Mouse (Mus musculus) liver, postnatal 0 days (tissue): ENCODE measurements around the gene Prkrip1.

Experiments used
- CTCF ChIP-seq: sonication (generic); IDR thresholded peaks from 2 replicates; pipeline ENCODE4 v1.5.1; 2016; ENCODE audit warnings: antibody characterized with exemption, low read depth
- EP300 ChIP-seq: IDR thresholded peaks from 2 replicates; pipeline ENCODE4 v1.6.1; 2016; ENCODE audit warnings: antibody characterized with exemption, low read depth, mild to moderate bottlenecking

- peak; percentile 95 for TF ChIP-seq CTCF
- TF ChIP-seq EP300 = no peak
Observed at GRCm38 (mm10) chr5:136201832-136202231, 3.1 kb upstream of the Prkrip1 start.
